Mouse (Mus musculus): Measurements from ENCODE around the gene Lamc3. TPM values are rescaled to one million over a fixed set of nuclear protein-coding genes. Genes with fewer than 3 reads are reported as not detected.

The Lamc3 gene
- polyA plus RNA-seq (2012; rRNA removed) (1.1 and 1.6 TPM in 2 replicates), polyA plus RNA-seq (2014; fragmentation: Nextera tagmentation; extraction: Ambion mirVana) (0.68 and 0.84 TPM in 2 replicates)

DNA sequence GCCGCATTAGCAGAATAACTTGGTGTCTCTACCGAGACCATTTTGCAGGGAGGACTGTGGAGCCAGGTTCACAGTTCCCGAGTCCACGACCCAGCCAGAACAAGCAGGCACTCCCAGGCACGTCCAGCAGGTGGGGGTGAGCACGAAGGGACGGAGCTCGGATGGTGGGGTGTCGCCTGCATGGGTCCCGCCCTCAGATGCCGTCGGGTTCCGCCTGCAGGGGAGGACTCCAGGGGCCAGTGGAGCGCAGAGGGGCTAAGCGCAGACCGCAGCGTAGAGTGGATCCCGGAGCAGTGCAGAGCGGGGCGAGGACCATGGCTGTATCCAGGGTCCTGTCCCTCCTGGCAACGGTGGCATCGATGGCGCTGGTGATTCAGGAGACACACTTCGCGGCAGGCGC lies at the start of gene Lamc3:
Gene Lamc3 (plus strand): TSS at position 262 of the 400 bp plus-strand sequence.
- Histone ChIP-seq H3K4me1 (ENCODE audit: control insufficient read depth, insufficient read depth, low read length) (no peaks in the 10 kb centered on the region), H3K4me2 (replicated peaks; ENCODE audit: low read depth, low read length, severe bottlenecking) (peak within 1 kb of the TSS; percentile 47), H3K36me3 (ENCODE audit: control insufficient read depth, insufficient read depth, low read length) (no peaks in the 10 kb centered on the region), H3K9ac (ENCODE audit: low read depth, low read length, severe bottlenecking) (peak within 1 kb of the TSS; percentile 40; the same call in 1 of the 2 replicates), H3K27ac (replicated peaks; ENCODE audit: low read depth, low read length) (no peak within 1 kb of the TSS), H3K4me3 (replicated peaks; ENCODE audit: low read length) (peak within 1 kb of the TSS; percentile 25), H3K27me3 (ENCODE audit: control insufficient read depth, insufficient read depth, low read length) (peaks cover 50% of the 10 kb centered on the region), H3K9me3 (ENCODE audit: control insufficient read depth, low read length) (no peaks in the 10 kb centered on the region)
- no peak for TF ChIP-seq POLR2A (IDR thresholded peaks at IDR 0.05; ENCODE audit: borderline replicate concordance, extremely low read depth, insufficient read depth, insufficient read length)
- ATAC-seq (ENCODE audit: low FRiP score, low read depth) (peak; percentile 65; the same call in 1 of the 2 replicates), DNase-seq (ENCODE audit: low spot score) (no peak)
- 5% methylated on average over 25 of the region's 26 CpGs for WGBS

DNA sequence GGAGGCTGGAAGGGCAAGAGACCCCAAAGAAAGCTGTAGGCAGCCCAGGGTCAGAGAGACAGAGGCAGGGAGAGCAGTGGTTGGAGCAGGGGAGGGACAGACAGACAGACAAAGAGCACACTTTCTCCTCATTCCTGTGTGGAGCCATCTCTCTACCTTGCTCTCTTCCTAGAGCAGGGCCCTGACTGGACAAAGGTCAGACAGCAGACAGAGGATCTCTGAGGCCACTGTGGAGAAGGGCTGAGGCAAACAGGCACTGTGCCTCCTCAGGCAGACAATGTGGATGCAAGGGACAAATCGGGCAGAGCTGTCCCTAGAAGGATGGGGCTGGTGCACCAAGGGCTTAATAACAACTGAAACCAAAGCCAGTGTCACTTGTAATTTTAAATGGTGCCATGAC lies 48.2 kb upstream of the Lamc3 start:
- Histone ChIP-seq H3K4me1 (ENCODE audit: control insufficient read depth, insufficient read depth, low read length) (no peaks in the 10 kb centered on the region), H3K4me2 (replicated peaks; ENCODE audit: low read depth, low read length, severe bottlenecking) (no peak overlapping the region), H3K4me3 (replicated peaks; ENCODE audit: low read length) (no peak overlapping the region), H3K27me3 (ENCODE audit: control insufficient read depth, insufficient read depth, low read length) (peaks cover 3% of the 10 kb centered on the region; the same call in 1 of the 2 replicates), H3K9ac (ENCODE audit: low read depth, low read length, severe bottlenecking) (no peak overlapping the region), H3K9me3 (ENCODE audit: control insufficient read depth, low read length) (no peaks in the 10 kb centered on the region), H3K27ac (replicated peaks; ENCODE audit: low read depth, low read length) (no peak overlapping the region), H3K36me3 (ENCODE audit: control insufficient read depth, insufficient read depth, low read length) (no peaks in the 10 kb centered on the region)
- no peak for TF ChIP-seq POLR2A (IDR thresholded peaks at IDR 0.05; ENCODE audit: borderline replicate concordance, extremely low read depth, insufficient read depth, insufficient read length)
- no peak for ATAC-seq (ENCODE audit: low FRiP score, low read depth)
- DNase-seq (ENCODE audit: low spot score): no peak
- WGBS: 50% methylated on average over 1 of the region's 1 CpGs

DNA sequence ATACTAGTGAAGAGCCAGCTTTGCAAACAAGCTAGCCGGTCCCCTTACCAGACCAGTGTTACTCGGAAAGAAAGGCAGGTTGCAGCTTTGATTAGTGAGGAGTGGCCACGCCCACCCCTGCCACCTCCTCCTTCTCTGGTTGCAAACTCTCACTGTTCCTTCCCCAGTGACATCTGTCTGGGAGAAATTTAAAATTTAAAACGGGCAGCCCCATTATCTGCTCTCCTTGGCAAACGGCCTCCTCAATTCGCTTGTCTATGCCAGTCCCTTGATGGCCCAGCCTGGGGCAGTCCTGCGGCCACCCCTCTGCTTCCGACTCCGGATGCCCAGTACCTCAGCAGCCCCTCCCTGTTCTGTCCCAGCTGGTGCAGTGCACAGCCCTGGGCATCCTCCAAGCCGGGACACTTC lies 42.4 kb upstream of the Lamc3 start:
- Histone ChIP-seq H3K9me3 (ENCODE audit: control insufficient read depth, low read length) (no peaks in the 10 kb centered on the region), H3K27me3 (ENCODE audit: control insufficient read depth, insufficient read depth, low read length) (peaks cover 39% of the 10 kb centered on the region), H3K36me3 (ENCODE audit: control insufficient read depth, insufficient read depth, low read length) (no peaks in the 10 kb centered on the region), H3K4me3 (replicated peaks; ENCODE audit: low read length) (no peak overlapping the region), H3K27ac (replicated peaks; ENCODE audit: low read depth, low read length) (no peak overlapping the region), H3K4me1 (ENCODE audit: control insufficient read depth, insufficient read depth, low read length) (peaks cover 14% of the 10 kb centered on the region), H3K4me2 (replicated peaks; ENCODE audit: low read depth, low read length, severe bottlenecking) (no peak overlapping the region), H3K9ac (ENCODE audit: low read depth, low read length, severe bottlenecking) (no peak overlapping the region)
- DNase-seq (ENCODE audit: low spot score) (no peak), ATAC-seq (ENCODE audit: low FRiP score, low read depth) (no peak; the same call in 1 of the 2 replicates)
- TF ChIP-seq POLR2A (IDR thresholded peaks at IDR 0.05; ENCODE audit: borderline replicate concordance, extremely low read depth, insufficient read depth, insufficient read length): no peak
- WGBS: 5% methylated on average over 10 of the region's 10 CpGs

DNA sequence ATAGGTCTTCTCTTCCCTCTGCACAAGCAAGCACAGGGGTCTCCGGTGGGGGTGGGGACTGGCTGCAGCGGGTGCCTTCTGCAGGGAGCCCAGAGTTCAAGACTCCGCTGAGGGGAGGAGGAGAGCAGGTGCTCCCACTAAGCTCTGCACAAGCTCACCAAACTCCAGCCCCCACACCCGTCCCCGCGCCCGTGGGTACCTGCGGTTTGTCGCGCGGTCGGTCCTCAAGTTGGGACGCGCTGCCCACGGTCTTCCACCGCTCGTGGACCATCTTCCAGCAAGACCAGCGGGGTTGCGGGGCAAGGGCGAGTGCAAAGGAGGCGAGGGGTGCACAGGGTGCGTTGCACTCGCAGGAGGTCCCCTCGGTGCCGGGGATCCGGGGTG lies 41.6 kb upstream of the Lamc3 start:
- WGBS: 5% methylated on average over 19 of the region's 26 CpGs

DNA sequence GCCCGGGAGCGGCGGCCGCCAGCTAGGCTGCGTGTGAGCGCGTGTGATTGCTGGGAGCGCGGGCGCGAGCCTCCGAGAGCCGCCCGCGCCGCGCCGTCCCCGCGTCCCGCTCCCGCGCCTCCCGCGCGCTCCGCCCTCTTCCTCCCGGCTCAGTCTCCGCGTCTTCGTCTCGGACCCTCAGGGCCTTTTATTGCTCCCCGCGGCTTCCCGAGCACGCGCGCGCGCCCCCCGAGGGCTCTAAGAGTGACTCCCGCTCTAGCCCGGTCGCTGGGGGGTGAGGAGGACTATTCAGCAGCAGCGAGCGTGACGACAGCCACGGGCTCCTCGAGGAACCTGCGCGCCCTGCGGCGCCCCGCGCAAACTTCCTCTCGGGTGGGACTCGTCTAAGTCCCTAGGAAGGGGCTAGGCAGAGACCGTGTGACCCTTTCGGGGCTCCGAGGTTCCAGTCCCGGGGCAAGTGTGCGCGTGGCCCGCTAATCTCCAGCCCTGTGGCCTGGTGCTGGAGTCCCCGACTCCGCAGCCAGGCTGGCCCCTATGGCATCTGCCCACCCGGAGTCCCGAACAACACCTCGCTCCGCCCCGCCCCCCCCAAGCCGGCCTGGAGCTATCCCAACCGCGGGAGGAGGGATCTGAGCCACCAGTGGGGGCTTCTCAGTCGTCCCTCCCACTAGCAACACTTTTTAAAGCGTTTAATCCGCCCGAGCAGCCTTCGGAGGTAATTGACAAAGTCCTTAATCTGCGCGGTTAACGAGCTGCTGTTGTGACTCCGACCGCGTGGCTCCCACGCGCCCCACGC lies 41.0 kb upstream of the Lamc3 start, which contains the start of gene Fibcd1:
Gene Fibcd1 (minus strand): TSS at position 110 of the 796 bp plus-strand sequence.
- Histone ChIP-seq H3K27me3 (ENCODE audit: control insufficient read depth, insufficient read depth, low read length) (peaks cover 39% of the 10 kb centered on the region), H3K4me2 (replicated peaks; ENCODE audit: low read depth, low read length, severe bottlenecking) (peak within 1 kb of the TSS; percentile 98), H3K4me1 (ENCODE audit: control insufficient read depth, insufficient read depth, low read length) (peaks cover 14% of the 10 kb centered on the region), H3K36me3 (ENCODE audit: control insufficient read depth, insufficient read depth, low read length) (no peaks in the 10 kb centered on the region), H3K9ac (ENCODE audit: low read depth, low read length, severe bottlenecking) (peak within 1 kb of the TSS; percentile 55), H3K9me3 (ENCODE audit: control insufficient read depth, low read length) (no peaks in the 10 kb centered on the region), H3K4me3 (replicated peaks; ENCODE audit: low read length) (peak within 1 kb of the TSS; percentile 59), H3K27ac (replicated peaks; ENCODE audit: low read depth, low read length) (no peak within 1 kb of the TSS)
- DNase-seq (ENCODE audit: low spot score) (no peak), ATAC-seq (ENCODE audit: low FRiP score, low read depth) (no peak)
- no peak for TF ChIP-seq POLR2A (IDR thresholded peaks at IDR 0.05; ENCODE audit: borderline replicate concordance, extremely low read depth, insufficient read depth, insufficient read length)
- WGBS: under 1% methylated on average over 45 of the region's 88 CpGs

More for the DNA sequence above, 41.6 kb upstream of the Lamc3 start:
- peak overlapping the region; percentile 55 for H3K9ac ChIP-seq (ENCODE audit: low read depth, low read length, severe bottlenecking)
- H3K36me3 ChIP-seq (ENCODE audit: control insufficient read depth, insufficient read depth, low read length): no peaks in the 10 kb centered on the region
- peaks cover 39% of the 10 kb centered on the region for H3K27me3 ChIP-seq (ENCODE audit: control insufficient read depth, insufficient read depth, low read length)
- DNase-seq (ENCODE audit: low spot score) (no peak), ATAC-seq (ENCODE audit: low FRiP score, low read depth) (no peak)
- peak overlapping the region; percentile 98 for H3K4me2 ChIP-seq (replicated peaks; ENCODE audit: low read depth, low read length, severe bottlenecking)
- no peak for TF ChIP-seq POLR2A (IDR thresholded peaks at IDR 0.05; ENCODE audit: borderline replicate concordance, extremely low read depth, insufficient read depth, insufficient read length)
- H3K4me3 ChIP-seq (replicated peaks; ENCODE audit: low read length): peak overlapping the region; percentile 59
- no peaks in the 10 kb centered on the region for H3K9me3 ChIP-seq (ENCODE audit: control insufficient read depth, low read length)
- H3K27ac ChIP-seq (replicated peaks; ENCODE audit: low read depth, low read length): no peak overlapping the region
- H3K4me1 ChIP-seq (ENCODE audit: control insufficient read depth, insufficient read depth, low read length): peaks cover 14% of the 10 kb centered on the region
